Mouse (Mus musculus) erythroblast, embryonic 14.5 days (primary cell): Measurements from ENCODE around the gene Eif4enif1. TPM values are rescaled to one million over a fixed set of nuclear protein-coding genes. Genes with fewer than 3 reads are reported as not detected.
"Not testable (repeated sequence)": the region's sequence is repeated elsewhere in the genome, so short reads cannot be mapped to it uniquely, and the experiment has no call there.

Source experiments
- H3K27me3 ChIP-seq: 2 replicates; pipeline ENCODE4 v1.6.1; 2012; ENCODE audit warnings: inconsistent platforms; ENCODE audit not compliant: control insufficient read depth
- H3K36me3 ChIP-seq: 2 replicates; pipeline ENCODE4 v1.6.1; 2012; ENCODE audit warnings: mild to moderate bottlenecking, inconsistent platforms; ENCODE audit not compliant: control insufficient read depth
- H3K4me1 ChIP-seq: 2 replicates; pipeline ENCODE4 v1.6.1; 2012; ENCODE audit warnings: inconsistent platforms; ENCODE audit not compliant: control insufficient read depth
- H3K4me3 ChIP-seq: replicated peaks from 2 replicates; pipeline ENCODE3; 2012; ENCODE audit warnings: moderate library complexity, mild to moderate bottlenecking, inconsistent platforms
- H3K9me3 ChIP-seq: 2 replicates; pipeline ENCODE4 v1.6.1; 2012; ENCODE audit warnings: low read length, inconsistent platforms, mixed read lengths; ENCODE audit not compliant: control insufficient read depth
- GATA1 ChIP-seq: IDR thresholded peaks from 2 replicates; pipeline ENCODE4 v1.6.1; 2012; ENCODE audit warnings: low read length, inconsistent platforms, mixed read lengths
- TAL1 ChIP-seq: IDR thresholded peaks from 3 replicates; pipeline ENCODE4 v1.6.1; 2012; ENCODE audit warnings: low read length, inconsistent platforms, mixed read lengths
- polyA plus RNA-seq: library from polyadenylated mRNA; stranded (reverse); fragments of >175 nt; gene quantifications from 2 replicates; pipeline ENCODE4 v1.2.3, GENCODE M21; 2012

Eif4enif1 gene
- polyA plus RNA-seq: 5.1 and 7.0 TPM in 2 replicates

- Histone ChIP-seq H3K4me1 (peaks cover 28% of the 10 kb centered on the region), H3K36me3 (peaks cover 31% of the 10 kb centered on the region), H3K9me3 (no peaks in the 10 kb centered on the region), H3K4me3 (peak within 1 kb of the TSS; percentile 60), H3K27me3 (no peaks in the 10 kb centered on the region)
- TF ChIP-seq TAL1 (no peak), GATA1 (no peak)
Measured at GRCm38 (mm10) chr11:3202231-3202701, at the start of gene Eif4enif1. Gene Eif4enif1, plus strand, starts transcription at chr11:3202392.

- H3K36me3 ChIP-seq: peaks cover 13% of the 10 kb centered on the region
- not testable (repeated sequence) for H3K9me3 ChIP-seq, H3K4me3 ChIP-seq, H3K4me1 ChIP-seq, H3K27me3 ChIP-seq
Measured at GRCm38 (mm10) chr11:3153666-3154397, 48.4 kb upstream of the Eif4enif1 start.

- H3K36me3 ChIP-seq, H3K27me3 ChIP-seq, H3K9me3 ChIP-seq, H3K4me3 ChIP-seq, H3K4me1 ChIP-seq: not testable (repeated sequence)
Measured at GRCm38 (mm10) chr11:3156991-3157390, 45.2 kb upstream of the Eif4enif1 start.

- not testable (repeated sequence) for H3K9me3 ChIP-seq, H3K4me1 ChIP-seq, H3K36me3 ChIP-seq, H3K4me3 ChIP-seq, H3K27me3 ChIP-seq
Measured at GRCm38 (mm10) chr11:3157996-3158395, 44.2 kb upstream of the Eif4enif1 start.

- H3K27me3 ChIP-seq, H3K4me1 ChIP-seq, H3K36me3 ChIP-seq, H3K9me3 ChIP-seq, H3K4me3 ChIP-seq: not testable (repeated sequence)
Measured at GRCm38 (mm10) chr11:3158800-3159199, 43.4 kb upstream of the Eif4enif1 start.

- not testable (repeated sequence) for H3K4me3 ChIP-seq, H3K36me3 ChIP-seq, H3K27me3 ChIP-seq, H3K9me3 ChIP-seq, H3K4me1 ChIP-seq
Measured at GRCm38 (mm10) chr11:3161370-3161769, 40.8 kb upstream of the Eif4enif1 start.

GRCm38 (mm10) chr11:3162236-3162897 lies 39.8 kb upstream of the Eif4enif1 start:
- not testable (repeated sequence) for H3K9me3 ChIP-seq, H3K27me3 ChIP-seq, H3K4me1 ChIP-seq, H3K36me3 ChIP-seq, H3K4me3 ChIP-seq

GRCm38 (mm10) chr11:3163122-3163521 lies 39.1 kb upstream of the Eif4enif1 start:
- H3K9me3 ChIP-seq, H3K27me3 ChIP-seq, H3K4me1 ChIP-seq, H3K4me3 ChIP-seq, H3K36me3 ChIP-seq: not testable (repeated sequence)

- H3K4me3 ChIP-seq, H3K9me3 ChIP-seq, H3K4me1 ChIP-seq, H3K36me3 ChIP-seq, H3K27me3 ChIP-seq: not testable (repeated sequence)
Measured at GRCm38 (mm10) chr11:3163661-3164060, 38.5 kb upstream of the Eif4enif1 start.

- not testable (repeated sequence) for H3K27me3 ChIP-seq, H3K4me3 ChIP-seq, H3K9me3 ChIP-seq, H3K36me3 ChIP-seq, H3K4me1 ChIP-seq
Measured at GRCm38 (mm10) chr11:3165210-3165782, 36.9 kb upstream of the Eif4enif1 start.

- not testable (repeated sequence) for H3K4me3 ChIP-seq, H3K27me3 ChIP-seq, H3K36me3 ChIP-seq, H3K4me1 ChIP-seq, H3K9me3 ChIP-seq
Measured at GRCm38 (mm10) chr11:3166321-3166720, 35.9 kb upstream of the Eif4enif1 start.

GRCm38 (mm10) chr11:3167129-3167528 lies 35.1 kb upstream of the Eif4enif1 start:
- H3K9me3 ChIP-seq, H3K4me3 ChIP-seq, H3K4me1 ChIP-seq, H3K27me3 ChIP-seq, H3K36me3 ChIP-seq: not testable (repeated sequence)

GRCm38 (mm10) chr11:3167571-3168001 lies 34.6 kb upstream of the Eif4enif1 start:
- H3K9me3 ChIP-seq, H3K4me1 ChIP-seq, H3K4me3 ChIP-seq, H3K36me3 ChIP-seq, H3K27me3 ChIP-seq: not testable (repeated sequence)

GRCm38 (mm10) chr11:3169042-3169441 lies 33.1 kb upstream of the Eif4enif1 start:
- not testable (repeated sequence) for H3K9me3 ChIP-seq, H3K27me3 ChIP-seq, H3K4me1 ChIP-seq, H3K4me3 ChIP-seq, H3K36me3 ChIP-seq
